Mouse (Mus musculus): ENCODE measurements around the gene Gm17364. TPM values are rescaled to one million over a fixed set of nuclear protein-coding genes. Genes with fewer than 3 reads are reported as not detected.
A peak's percentile ranks its signal among the peaks of the same experiment; 100 is the strongest.
"Not testable (repeated sequence)": the region's sequence is repeated elsewhere in the genome, so short reads cannot be mapped to it uniquely, and the experiment has no call there.

Gm17364 gene
- polyA plus RNA-seq, 1 experiment from 2014 or later: not detected

DNA sequence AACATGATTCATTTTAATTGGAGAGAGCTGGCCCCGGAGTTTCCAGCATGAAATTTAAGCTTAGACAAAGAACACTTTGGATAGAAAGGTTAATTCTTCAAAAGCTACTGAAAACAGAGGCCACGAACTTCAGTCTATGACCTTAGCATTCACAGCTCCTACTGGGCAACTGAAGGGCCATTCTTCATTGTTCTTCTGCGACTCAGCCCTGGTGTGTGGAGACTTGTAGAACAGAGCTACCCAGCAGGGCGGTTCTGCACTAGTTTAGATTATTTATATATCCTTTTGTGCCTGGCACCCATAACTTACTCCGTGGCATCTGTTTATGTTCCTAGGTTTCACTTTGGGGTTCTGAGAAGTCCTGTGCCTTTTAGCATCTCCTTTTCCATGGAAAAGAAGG is 19.8 kb upstream of the Gm17364 start:
- Histone ChIP-seq H3K4me1 (ENCODE audit: control insufficient read depth, insufficient read depth, low read length) (peaks cover 12% of the 10 kb centered on the region; the same call in 1 of the 2 replicates), H3K36me3 (ENCODE audit: control insufficient read depth, insufficient read depth, low read length) (no peaks in the 10 kb centered on the region), H3K4me3 (ENCODE audit: low read depth, low read length) (no peak overlapping the region), H3K27me3 (ENCODE audit: control insufficient read depth, insufficient read depth, low read length) (no peaks in the 10 kb centered on the region), H3K27ac (ENCODE audit: low read depth, low read length) (no peak overlapping the region), H3K4me2 (ENCODE audit: low read depth) (no peak overlapping the region), H3K9me3 (ENCODE audit: control insufficient read depth, low read length) (no peaks in the 10 kb centered on the region), H3K9ac (ENCODE audit: low read length) (no peak overlapping the region)
- ATAC-seq (ENCODE audit: insufficient read depth, low FRiP score, low TSS enrichment): peak; percentile 75
- DNase-seq (ENCODE audit: low spot score): peak; percentile 35
- WGBS: 18% methylated on average over 5 of the region's 5 CpGs

DNA sequence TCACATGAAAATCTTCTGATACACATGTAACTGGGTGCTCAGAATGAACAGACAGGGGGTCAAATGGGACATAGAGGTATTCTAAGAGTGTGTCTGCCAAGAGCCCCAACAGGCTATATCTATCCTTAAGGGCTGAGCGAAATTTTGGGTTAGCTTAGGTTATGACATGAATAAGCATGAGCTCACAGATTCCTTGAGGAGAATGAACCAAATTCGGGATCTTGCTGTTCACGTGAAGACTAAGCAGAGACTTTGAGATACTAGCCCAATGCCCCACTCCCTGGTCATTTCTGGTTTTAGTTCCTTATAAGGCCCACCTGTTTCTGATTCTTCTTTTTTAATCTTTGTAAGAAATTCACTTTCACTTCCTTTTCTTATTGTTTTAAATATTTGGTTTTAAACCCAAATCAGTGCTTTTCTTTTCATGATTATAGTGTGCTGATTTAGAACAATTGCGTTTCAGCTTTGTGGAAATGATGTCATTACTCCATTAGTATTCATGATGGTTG is 17.7 kb upstream of the Gm17364 start:
- Histone ChIP-seq H3K9me3 (ENCODE audit: control insufficient read depth, low read length) (no peaks in the 10 kb centered on the region), H3K27ac (ENCODE audit: low read depth, low read length) (no peak overlapping the region), H3K27me3 (ENCODE audit: control insufficient read depth, insufficient read depth, low read length) (no peaks in the 10 kb centered on the region), H3K4me3 (ENCODE audit: low read depth, low read length) (no peak overlapping the region), H3K9ac (ENCODE audit: low read length) (no peak overlapping the region), H3K4me1 (ENCODE audit: control insufficient read depth, insufficient read depth, low read length) (peaks cover 10% of the 10 kb centered on the region; the same call in 1 of the 2 replicates), H3K36me3 (ENCODE audit: control insufficient read depth, insufficient read depth, low read length) (no peaks in the 10 kb centered on the region), H3K4me2 (ENCODE audit: low read depth) (no peak overlapping the region)
- 88% methylated on average over 4 of the region's 4 CpGs for WGBS
- ATAC-seq (ENCODE audit: insufficient read depth, low FRiP score, low TSS enrichment): no peak
- DNase-seq (ENCODE audit: low spot score): no peak

DNA sequence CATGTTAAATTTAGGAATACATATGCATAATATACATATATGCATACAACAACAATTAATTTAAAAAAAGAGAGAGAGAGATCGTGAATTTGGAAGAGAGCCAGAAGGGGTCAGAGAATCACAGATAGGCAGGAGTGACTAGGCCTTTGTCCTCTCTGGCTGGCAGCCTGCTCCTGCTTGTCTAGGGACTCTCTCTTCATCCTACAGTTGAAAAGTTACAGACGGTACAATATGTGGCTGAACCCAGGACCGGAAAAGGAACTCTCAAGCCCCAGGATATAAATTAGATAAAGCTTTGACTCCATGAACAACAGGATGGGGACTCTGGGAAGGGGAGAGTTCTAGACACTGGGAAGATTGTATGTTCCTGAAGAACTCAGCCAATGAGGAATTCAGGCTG is 12.5 kb upstream of the Gm17364 start:
- Histone ChIP-seq H3K36me3 (ENCODE audit: control insufficient read depth, insufficient read depth, low read length) (no peaks in the 10 kb centered on the region), H3K27ac (ENCODE audit: low read depth, low read length) (no peak overlapping the region), H3K4me1 (ENCODE audit: control insufficient read depth, insufficient read depth, low read length) (no peaks in the 10 kb centered on the region), H3K9ac (ENCODE audit: low read length) (no peak overlapping the region), H3K9me3 (ENCODE audit: control insufficient read depth, low read length) (no peaks in the 10 kb centered on the region), H3K4me3 (ENCODE audit: low read depth, low read length) (no peak overlapping the region), H3K4me2 (ENCODE audit: low read depth) (no peak overlapping the region), H3K27me3 (ENCODE audit: control insufficient read depth, insufficient read depth, low read length) (no peaks in the 10 kb centered on the region)
- 77% methylated on average over 3 of the region's 3 CpGs for WGBS
- DNase-seq (ENCODE audit: low spot score) (no peak), ATAC-seq (ENCODE audit: insufficient read depth, low FRiP score, low TSS enrichment) (no peak)

DNA sequence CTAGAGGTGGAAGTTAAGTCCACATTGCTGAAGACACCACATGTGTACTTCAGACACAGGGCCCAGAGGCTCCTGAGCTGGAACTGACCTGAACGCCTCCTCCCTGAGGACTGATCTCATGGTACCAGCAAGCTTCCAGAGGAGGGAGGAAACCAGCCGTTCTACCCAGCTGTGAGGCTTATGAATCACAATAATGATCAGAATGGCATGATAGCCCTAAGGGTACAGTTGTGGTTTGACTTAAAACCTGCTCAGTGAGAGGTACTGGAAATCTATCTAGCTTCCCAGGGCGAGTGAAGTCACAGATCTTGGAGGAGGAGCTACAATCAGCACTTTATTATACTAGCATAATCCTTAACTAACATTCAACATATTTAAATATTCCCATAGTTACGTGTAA is 11.7 kb upstream of the Gm17364 start:
- Histone ChIP-seq H3K9ac (ENCODE audit: low read length) (no peak overlapping the region), H3K4me1 (ENCODE audit: control insufficient read depth, insufficient read depth, low read length) (no peaks in the 10 kb centered on the region), H3K4me2 (ENCODE audit: low read depth) (no peak overlapping the region), H3K27me3 (ENCODE audit: control insufficient read depth, insufficient read depth, low read length) (no peaks in the 10 kb centered on the region), H3K4me3 (ENCODE audit: low read depth, low read length) (no peak overlapping the region), H3K36me3 (ENCODE audit: control insufficient read depth, insufficient read depth, low read length) (no peaks in the 10 kb centered on the region), H3K27ac (ENCODE audit: low read depth, low read length) (no peak overlapping the region), H3K9me3 (ENCODE audit: control insufficient read depth, low read length) (no peaks in the 10 kb centered on the region)
- no peak for DNase-seq (ENCODE audit: low spot score)
- 65% methylated on average over 4 of the region's 4 CpGs for WGBS
- no peak for ATAC-seq (ENCODE audit: insufficient read depth, low FRiP score, low TSS enrichment)

DNA sequence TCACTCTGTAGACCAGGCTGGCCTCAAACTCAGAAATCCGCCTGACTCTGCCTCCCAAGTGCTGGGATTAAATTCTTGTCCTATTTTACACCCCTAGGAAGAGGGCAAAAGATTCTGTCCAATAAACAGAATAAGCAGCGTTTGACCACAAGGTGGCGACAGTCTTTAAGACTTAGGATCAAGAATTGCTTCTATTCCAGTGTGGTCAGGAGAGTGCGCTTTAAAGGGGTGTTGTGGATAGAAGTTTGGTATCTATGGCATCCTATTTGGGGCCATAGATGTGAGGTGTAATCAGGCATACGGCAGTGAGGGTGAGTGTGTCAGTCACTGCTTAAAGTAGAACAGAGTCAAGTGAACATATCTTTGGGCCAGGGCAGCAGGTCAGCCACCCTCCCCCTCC is 9.5 kb upstream of the Gm17364 start:
- DNase-seq (ENCODE audit: low spot score): peak; percentile 78
- no peak overlapping the region for H3K9ac ChIP-seq (ENCODE audit: low read length)
- no peak overlapping the region for H3K4me2 ChIP-seq (ENCODE audit: low read depth)
- no peaks in the 10 kb centered on the region for H3K9me3 ChIP-seq (ENCODE audit: control insufficient read depth, low read length)
- H3K4me1 ChIP-seq (ENCODE audit: control insufficient read depth, insufficient read depth, low read length): no peaks in the 10 kb centered on the region
- H3K4me3 ChIP-seq (ENCODE audit: low read depth, low read length): no peak overlapping the region
- H3K27ac ChIP-seq (ENCODE audit: low read depth, low read length): no peak overlapping the region
- 35% methylated on average over 5 of the region's 5 CpGs for WGBS
- no peaks in the 10 kb centered on the region for H3K27me3 ChIP-seq (ENCODE audit: control insufficient read depth, insufficient read depth, low read length)
- no peaks in the 10 kb centered on the region for H3K36me3 ChIP-seq (ENCODE audit: control insufficient read depth, insufficient read depth, low read length)
- ATAC-seq (ENCODE audit: insufficient read depth, low FRiP score, low TSS enrichment): peak; percentile 35; the same call in 1 of the 2 replicates

DNA sequence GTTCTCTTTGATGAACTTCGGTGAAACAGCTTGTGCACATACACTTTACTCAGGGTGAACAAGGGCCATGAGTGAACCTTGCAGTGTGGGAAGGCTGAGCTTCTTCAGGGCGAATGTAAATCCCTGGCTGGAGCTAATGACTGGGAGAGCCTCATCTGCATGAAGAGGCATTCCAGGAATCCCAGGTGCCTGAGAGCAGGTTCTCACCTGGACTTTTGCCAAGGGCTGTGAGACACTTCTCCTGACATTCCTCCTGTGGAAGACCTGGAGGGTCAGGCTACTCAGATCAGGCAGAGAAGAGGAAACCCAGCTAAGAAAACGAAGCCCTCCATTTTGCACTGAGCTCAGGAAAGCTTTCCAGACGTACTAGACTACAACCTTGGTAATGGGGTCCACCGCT is 6.9 kb upstream of the Gm17364 start:
- Histone ChIP-seq H3K36me3 (ENCODE audit: control insufficient read depth, insufficient read depth, low read length) (no peaks in the 10 kb centered on the region), H3K4me2 (ENCODE audit: low read depth) (no peak overlapping the region), H3K27ac (ENCODE audit: low read depth, low read length) (no peak overlapping the region), H3K4me3 (ENCODE audit: low read depth, low read length) (no peak overlapping the region), H3K4me1 (ENCODE audit: control insufficient read depth, insufficient read depth, low read length) (no peaks in the 10 kb centered on the region), H3K9me3 (ENCODE audit: control insufficient read depth, low read length) (no peaks in the 10 kb centered on the region), H3K9ac (ENCODE audit: low read length) (no peak overlapping the region), H3K27me3 (ENCODE audit: control insufficient read depth, insufficient read depth, low read length) (no peaks in the 10 kb centered on the region)
- ATAC-seq (ENCODE audit: insufficient read depth, low FRiP score, low TSS enrichment) (no peak), DNase-seq (ENCODE audit: low spot score) (no peak)
- WGBS: 72% methylated on average over 5 of the region's 5 CpGs

DNA sequence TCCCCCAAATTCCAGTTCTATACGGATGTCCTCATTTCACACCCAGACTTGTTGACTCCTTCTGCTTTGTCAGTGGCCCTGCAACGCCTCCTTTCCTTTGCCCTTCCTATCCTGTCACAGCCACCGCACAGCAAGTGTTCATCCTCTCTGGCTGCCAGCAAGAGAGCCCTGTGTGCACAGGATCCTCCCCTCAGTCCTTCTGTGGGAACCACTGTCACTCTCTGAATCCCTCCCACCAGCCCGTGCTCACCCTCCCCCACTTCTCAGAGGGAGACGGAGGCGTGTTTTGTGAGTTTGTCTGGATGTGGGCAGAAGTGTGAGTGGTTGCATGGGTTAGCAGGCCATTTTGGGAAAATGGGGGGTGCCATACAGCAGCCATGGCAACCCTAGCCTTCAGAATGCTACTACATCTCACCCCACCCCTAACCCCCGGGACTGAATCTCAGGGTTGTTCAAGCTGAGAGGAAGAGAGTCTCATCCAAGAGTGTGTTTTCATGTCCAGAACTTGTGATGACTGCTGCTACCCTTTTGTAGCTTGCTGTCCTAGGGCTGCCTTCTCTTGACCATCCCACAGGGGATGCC is 5.9 kb downstream of the Gm17364 start:
- no peaks in the 10 kb centered on the region for H3K9me3 ChIP-seq (ENCODE audit: control insufficient read depth, low read length)
- no peaks in the 10 kb centered on the region; the same call in 1 of the 2 replicates for H3K4me1 ChIP-seq (ENCODE audit: control insufficient read depth, insufficient read depth, low read length)
- no peak overlapping the region for H3K4me2 ChIP-seq (ENCODE audit: low read depth)
- no peak for ATAC-seq (ENCODE audit: insufficient read depth, low FRiP score, low TSS enrichment)
- no peaks in the 10 kb centered on the region for H3K36me3 ChIP-seq (ENCODE audit: control insufficient read depth, insufficient read depth, low read length)
- DNase-seq (ENCODE audit: low spot score): peak; percentile 17
- H3K27ac ChIP-seq (ENCODE audit: low read depth, low read length): no peak overlapping the region
- H3K27me3 ChIP-seq (ENCODE audit: control insufficient read depth, insufficient read depth, low read length): no peaks in the 10 kb centered on the region
- H3K4me3 ChIP-seq (ENCODE audit: low read depth, low read length): no peak overlapping the region
- H3K9ac ChIP-seq (ENCODE audit: low read length): no peak overlapping the region
- 47% methylated on average over 7 of the region's 7 CpGs for WGBS

DNA sequence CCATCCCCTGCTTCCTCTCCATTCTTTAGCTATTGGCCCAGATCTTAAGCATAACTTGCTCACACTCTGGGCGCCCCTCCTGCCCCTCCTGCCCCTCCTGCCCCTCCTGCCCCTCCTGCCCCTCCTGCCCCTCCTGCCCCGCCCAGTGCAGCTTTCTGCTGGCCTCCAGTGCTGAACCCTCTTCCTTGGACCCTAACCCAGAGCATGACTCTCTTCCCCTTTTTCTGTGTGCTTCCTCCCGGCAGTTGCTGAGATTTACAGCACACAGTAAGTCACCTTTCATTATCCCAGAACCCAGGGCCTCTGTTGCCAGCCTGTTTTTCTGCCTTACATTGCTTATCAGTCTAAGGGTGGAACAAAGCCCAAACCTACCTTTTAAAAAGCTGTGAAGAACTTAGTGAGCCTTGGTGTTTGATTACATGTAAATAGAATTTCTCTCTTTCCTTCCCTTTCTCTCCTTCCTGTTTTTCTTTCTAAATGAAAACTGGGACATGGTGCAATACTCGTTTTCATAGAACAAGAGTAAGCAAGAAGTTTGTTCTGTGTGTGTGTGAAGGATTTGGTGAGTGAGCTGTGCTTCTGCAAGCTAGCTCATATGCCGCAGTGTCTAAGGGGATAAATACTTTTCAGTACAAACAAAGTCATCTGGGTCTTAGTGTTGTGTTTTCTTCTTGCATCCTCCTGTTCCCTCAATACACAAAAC is 10.3 kb downstream of the Gm17364 start:
- Histone ChIP-seq H3K9me3 (ENCODE audit: control insufficient read depth, low read length) (no peaks in the 10 kb centered on the region), H3K27ac (ENCODE audit: low read depth, low read length) (no peak overlapping the region), H3K9ac (ENCODE audit: low read length) (no peak overlapping the region), H3K27me3 (ENCODE audit: control insufficient read depth, insufficient read depth, low read length) (no peaks in the 10 kb centered on the region), H3K36me3 (ENCODE audit: control insufficient read depth, insufficient read depth, low read length) (no peaks in the 10 kb centered on the region), H3K4me3 (ENCODE audit: low read depth, low read length) (no peak overlapping the region), H3K4me1 (ENCODE audit: control insufficient read depth, insufficient read depth, low read length) (no peaks in the 10 kb centered on the region; the same call in 1 of the 2 replicates), H3K4me2 (ENCODE audit: low read depth) (no peak overlapping the region)
- ATAC-seq (ENCODE audit: insufficient read depth, low FRiP score, low TSS enrichment): no peak
- WGBS: 83% methylated on average over 5 of the region's 5 CpGs
- DNase-seq (ENCODE audit: low spot score): no peak

DNA sequence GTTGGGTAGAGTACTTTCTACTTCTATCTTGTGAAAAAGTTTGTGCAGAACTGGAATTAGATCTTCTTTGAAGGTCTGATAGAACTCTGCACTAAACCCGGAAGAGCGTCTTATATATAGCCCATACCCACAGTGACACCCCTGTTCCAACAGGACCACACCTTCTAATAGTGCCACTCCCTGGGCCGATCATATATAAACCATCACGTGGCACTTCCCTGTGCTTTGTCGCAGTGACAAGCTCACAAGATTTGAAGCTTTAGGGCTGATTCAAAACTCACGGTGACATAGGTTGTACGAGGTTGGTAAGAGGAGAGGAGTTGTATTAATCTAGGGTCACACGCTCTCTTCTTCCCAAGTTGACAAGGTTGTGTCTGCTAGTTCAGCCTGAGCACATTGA is 12.2 kb downstream of the Gm17364 start:
- H3K36me3 ChIP-seq (ENCODE audit: control insufficient read depth, insufficient read depth, low read length); H3K9ac ChIP-seq (ENCODE audit: low read length); H3K4me2 ChIP-seq (ENCODE audit: low read depth); H3K4me3 ChIP-seq (ENCODE audit: low read depth, low read length); H3K27me3 ChIP-seq (ENCODE audit: control insufficient read depth, insufficient read depth, low read length); H3K9me3 ChIP-seq (ENCODE audit: control insufficient read depth, low read length); H3K4me1 ChIP-seq (ENCODE audit: control insufficient read depth, insufficient read depth, low read length); H3K27ac ChIP-seq (ENCODE audit: low read depth, low read length); ATAC-seq (ENCODE audit: insufficient read depth, low FRiP score, low TSS enrichment); DNase-seq (ENCODE audit: low spot score): not testable (repeated sequence)
- 95% methylated on average over 8 of the region's 8 CpGs for WGBS

Data from neural tube, embryonic 11.5 days (tissue).